Mouse (Mus musculus) liver, embryonic 16.5 days (tissue): ENCODE data around the gene Anapc11. TPM values are rescaled to one million over a fixed set of nuclear protein-coding genes. Genes with fewer than 3 reads are reported as not detected.

Experiments
- ATAC-seq: fragments of 200-750 bp; cut with Nextera tagmentation; 2 replicates; pipeline ENCODE4 v1.8.0; 2017; ENCODE audit warnings: low read depth, mild to moderate bottlenecking, moderate number of reproducible peaks, moderate library complexity
- H3K27ac ChIP-seq: fragments of 300-500 bp; sonication (generic); 2 replicates; pipeline ENCODE4 v1.5.1; 2014; ENCODE audit warnings: mild to moderate bottlenecking, low read length
- H3K27me3 ChIP-seq: fragments of 300-500 bp; sonication (generic); 2 replicates; pipeline ENCODE4 v1.6.1; 2014; ENCODE audit warnings: low read depth, low read length, mixed read lengths; ENCODE audit not compliant: control insufficient read depth, insufficient read depth
- H3K36me3 ChIP-seq: fragments of 300-500 bp; sonication (generic); 2 replicates; pipeline ENCODE4 v1.6.1; 2014; ENCODE audit warnings: mild to moderate bottlenecking; ENCODE audit not compliant: control insufficient read depth, insufficient read depth
- H3K4me1 ChIP-seq: fragments of 300-500 bp; sonication (generic); 2 replicates; pipeline ENCODE4 v1.6.1; 2014; ENCODE audit warnings: low read depth, low read length, mixed read lengths; ENCODE audit not compliant: control insufficient read depth
- H3K4me2 ChIP-seq: fragments of 300-500 bp; sonication (generic); 2 replicates; pipeline ENCODE4 v1.6.1; 2014; ENCODE audit warnings: low read depth, low read length, mixed read lengths
- H3K4me3 ChIP-seq: fragments of 300-500 bp; sonication (generic); 2 replicates; pipeline ENCODE4 v1.5.1; 2014; ENCODE audit warnings: low read depth, mild to moderate bottlenecking, low read length
- H3K9ac ChIP-seq: fragments of 300-500 bp; sonication (generic); 2 replicates; pipeline ENCODE4 v1.6.1; 2014; ENCODE audit warnings: low read depth, low read length
- H3K9me3 ChIP-seq: fragments of 300-500 bp; sonication (generic); replicated peaks from 2 replicates; pipeline ENCODE4 v1.6.1; 2016; ENCODE audit warnings: low read length; ENCODE audit not compliant: control insufficient read depth
- WGBS: fragments of 180-500 bp; shearing (Covaris S2); extraction: QIAGEN DNeasy Blood & Tissue Kit; methylation state at CpG from one replicate; pipeline ENCODE4 v1.1.7; 2014; ENCODE audit not compliant: insufficient replicate concordance; 5-methylcytosine and 5-hydroxymethylcytosine counted together
- polyA plus RNA-seq: library from polyadenylated mRNA; unstranded; fragments of >200 nt; fragmentation: Nextera tagmentation; extraction: Ambion mirVana; gene quantifications from 2 replicates; pipeline ENCODE4 v1.2.1, GENCODE M21; 2015

Anapc11 gene
- polyA plus RNA-seq, 1 experiment from 2014 or later: 67.8 TPM

DNA sequence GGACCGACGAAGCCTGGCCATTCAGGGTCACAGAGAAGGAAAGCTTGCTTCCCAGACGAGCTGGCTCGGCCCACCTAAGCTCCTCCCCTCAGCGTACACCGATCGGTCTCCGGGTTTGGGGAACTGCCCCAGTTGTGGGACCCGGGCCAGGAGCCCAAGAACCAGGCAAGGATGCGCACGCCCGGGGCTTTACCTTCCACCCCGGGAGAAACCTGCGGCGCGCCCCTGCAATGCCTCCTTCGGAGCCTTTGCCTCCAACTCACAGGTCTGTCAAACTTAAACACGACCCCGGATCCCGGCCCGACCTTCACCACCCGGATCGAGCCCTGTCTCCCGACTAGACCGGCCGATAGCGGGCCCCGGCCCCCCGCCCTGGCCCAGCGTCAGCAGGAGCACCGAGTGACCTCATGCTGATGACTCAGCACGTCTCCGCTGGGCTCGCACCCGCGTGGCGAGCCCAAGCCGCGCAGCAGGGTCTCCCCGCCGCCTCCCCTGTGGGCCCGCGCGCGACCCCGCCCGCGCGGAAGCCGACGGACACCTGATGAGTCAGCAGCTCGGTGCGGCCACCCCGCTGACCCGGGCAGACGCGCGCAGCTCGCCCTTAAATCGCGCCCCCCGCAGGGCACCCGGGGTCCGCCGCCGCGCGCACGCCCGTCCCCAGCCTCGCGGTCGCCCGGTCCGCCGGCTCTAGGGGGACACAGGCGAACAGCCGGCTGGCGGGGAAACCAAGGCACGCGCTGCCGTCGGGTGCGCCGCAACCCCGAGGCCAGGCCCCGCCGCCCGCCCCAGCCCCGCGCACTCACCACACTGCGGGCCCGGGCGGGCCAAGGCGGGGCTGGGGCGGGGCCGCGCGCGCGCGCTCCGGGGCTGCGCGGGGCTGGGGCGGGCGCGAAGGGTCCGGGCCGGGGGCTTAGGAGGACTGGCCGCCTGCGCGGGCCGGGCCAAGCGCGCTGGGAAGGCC is 34.6 kb downstream of the Anapc11 start:
- Histone ChIP-seq H3K4me1 (peaks cover 50% of the 10 kb centered on the region), H3K9me3 (no peaks in the 10 kb centered on the region), H3K9ac (peak overlapping the region; percentile 97), H3K36me3 (peaks cover 5% of the 10 kb centered on the region), H3K4me2 (peak overlapping the region; percentile 94), H3K27ac (peak overlapping the region; percentile 100), H3K27me3 (no peaks in the 10 kb centered on the region), H3K4me3 (peak overlapping the region; percentile 84)
- WGBS: under 1% methylated on average over 96 of the region's 116 CpGs
- ATAC-seq: peak; percentile 73

DNA sequence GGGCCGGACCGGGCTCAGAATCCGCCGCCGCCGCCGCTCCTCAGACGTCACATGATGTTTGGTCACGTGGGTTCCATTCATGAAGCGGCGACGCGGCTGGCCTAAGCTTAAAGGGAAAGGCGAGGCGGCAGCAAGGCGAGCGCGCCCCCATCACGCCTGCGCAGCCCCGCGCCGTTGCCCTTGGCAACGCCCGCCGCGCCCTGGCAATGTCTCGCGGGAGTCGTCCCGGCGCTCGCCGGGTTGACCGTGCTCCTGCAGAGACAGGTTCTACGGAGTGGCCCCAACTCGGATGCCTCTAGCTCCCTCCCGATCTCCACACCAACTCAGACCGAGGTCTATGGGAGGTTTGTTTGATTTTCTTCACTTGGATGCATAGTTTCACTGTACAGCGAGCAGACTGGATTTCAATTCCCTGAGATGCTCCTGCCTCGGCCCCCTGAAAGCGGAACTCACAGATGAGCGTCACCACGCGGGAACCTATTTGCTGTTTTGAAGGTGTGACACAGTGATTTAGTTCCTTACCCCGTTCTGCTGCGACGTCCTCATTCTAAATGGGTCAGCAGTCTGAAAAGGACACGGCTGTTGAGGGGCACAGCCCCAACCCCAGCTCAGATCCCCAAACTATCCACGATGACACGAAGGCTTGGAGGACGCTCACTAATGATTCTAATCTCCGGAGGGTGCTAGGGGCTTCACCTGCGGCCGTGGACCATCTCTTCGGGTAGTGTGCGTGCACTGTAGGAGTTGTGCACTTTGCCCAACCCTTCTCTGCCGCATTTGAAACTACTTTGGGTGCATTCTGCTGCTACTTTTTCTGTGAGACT is 35.5 kb downstream of the Anapc11 start, which contains the start of gene Mafg:
Gene Mafg (minus strand): TSS at position 81 of the 824 bp plus-strand sequence.
- ATAC-seq: peak; percentile 70
- H3K27me3 ChIP-seq: no peaks in the 10 kb centered on the region
- no peaks in the 10 kb centered on the region for H3K9me3 ChIP-seq
- peak within 1 kb of the TSS; percentile 94 for H3K4me2 ChIP-seq
- H3K9ac ChIP-seq: peak within 1 kb of the TSS; percentile 97
- 10% methylated on average over 58 of the region's 58 CpGs for WGBS
- H3K36me3 ChIP-seq: peaks cover 2% of the 10 kb centered on the region
- H3K27ac ChIP-seq: peak within 1 kb of the TSS; percentile 100
- peak within 1 kb of the TSS; percentile 84 for H3K4me3 ChIP-seq
- H3K4me1 ChIP-seq: peaks cover 44% of the 10 kb centered on the region

- Histone ChIP-seq H3K27ac (no peak overlapping the region), H3K36me3 (no peaks in the 10 kb centered on the region), H3K27me3 (no peaks in the 10 kb centered on the region; the same call in 1 of the 2 replicates), H3K9me3 (no peaks in the 10 kb centered on the region), H3K9ac (no peak overlapping the region), H3K4me2 (no peak overlapping the region), H3K4me1 (peaks cover 34% of the 10 kb centered on the region), H3K4me3 (no peak overlapping the region)
- ATAC-seq: no peak
- WGBS: 77% methylated on average over 5 of the region's 5 CpGs
Observed at GRCm38 (mm10) chr11:120634810-120635209, 36.6 kb downstream of the Anapc11 start.

- ATAC-seq: no peak
Observed at GRCm38 (mm10) chr11:120641255-120641654, 43.0 kb downstream of the Anapc11 start.

GRCm38 (mm10) chr11:120641869-120642268 is 43.6 kb downstream of the Anapc11 start:
- H3K4me2 ChIP-seq: no peak overlapping the region

More at GRCm38 (mm10) chr11:120641255-120641654, 43.0 kb downstream of the Anapc11 start:
- no peak overlapping the region for H3K4me3 ChIP-seq
- H3K9ac ChIP-seq: no peak overlapping the region
- no peak overlapping the region for H3K4me2 ChIP-seq
- H3K4me1 ChIP-seq: peaks cover 13% of the 10 kb centered on the region
- H3K9me3 ChIP-seq: no peaks in the 10 kb centered on the region
- no peak overlapping the region for H3K27ac ChIP-seq
- H3K36me3 ChIP-seq: no peaks in the 10 kb centered on the region
- H3K27me3 ChIP-seq: peaks cover 5% of the 10 kb centered on the region
- WGBS: 58% methylated on average over 9 of the region's 9 CpGs

DNA sequence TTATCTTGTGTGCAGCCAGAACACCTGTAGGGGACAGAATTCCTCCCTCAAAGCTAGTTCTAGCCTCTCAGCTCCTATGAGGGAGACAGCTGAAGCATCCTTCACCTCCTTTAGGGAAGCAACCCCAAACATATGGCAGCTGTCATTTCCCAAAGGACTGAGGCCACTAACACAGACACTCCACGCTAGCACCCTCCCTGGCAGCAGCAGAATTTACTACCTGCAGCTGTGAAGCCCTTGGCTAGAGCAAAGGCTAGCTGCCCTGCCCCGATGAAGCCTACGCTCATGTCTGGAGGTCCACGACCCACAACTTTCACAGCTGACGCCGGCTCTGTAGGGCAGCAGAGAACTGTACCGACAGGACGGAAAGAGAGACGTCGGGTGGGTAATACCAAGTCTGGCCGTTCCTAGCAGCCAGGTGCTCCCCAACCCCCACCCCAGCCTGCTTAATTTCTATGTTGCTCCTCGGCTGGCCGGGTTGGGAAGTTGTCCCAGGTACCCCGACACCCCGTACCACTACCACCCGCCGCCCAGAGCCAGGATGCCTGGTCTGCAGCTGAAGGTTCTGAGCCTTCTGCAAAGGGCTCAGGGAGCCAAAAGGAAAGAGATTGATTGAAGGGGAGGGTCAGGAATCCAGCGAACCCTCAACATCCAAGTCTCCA is 44.8 kb downstream of the Anapc11 start:
- ATAC-seq: peak; percentile 22
- H3K9ac ChIP-seq: peak overlapping the region; percentile 67
- peaks cover 16% of the 10 kb centered on the region for H3K4me1 ChIP-seq
- peaks cover 5% of the 10 kb centered on the region for H3K27me3 ChIP-seq
- no peaks in the 10 kb centered on the region for H3K9me3 ChIP-seq
- no peak overlapping the region for H3K27ac ChIP-seq
- H3K4me2 ChIP-seq: peak overlapping the region; percentile 93
- no peaks in the 10 kb centered on the region for H3K36me3 ChIP-seq
- 1% methylated on average over 18 of the region's 18 CpGs for WGBS
- H3K4me3 ChIP-seq: peak overlapping the region; percentile 61

More at GRCm38 (mm10) chr11:120641869-120642268, 43.6 kb downstream of the Anapc11 start:
- Histone ChIP-seq H3K36me3 (no peaks in the 10 kb centered on the region), H3K4me3 (no peak overlapping the region), H3K9ac (no peak overlapping the region), H3K4me1 (peaks cover 13% of the 10 kb centered on the region), H3K27me3 (peaks cover 5% of the 10 kb centered on the region), H3K9me3 (no peaks in the 10 kb centered on the region), H3K27ac (no peak overlapping the region)
- 62% methylated on average over 8 of the region's 8 CpGs for WGBS
- ATAC-seq: no peak

DNA sequence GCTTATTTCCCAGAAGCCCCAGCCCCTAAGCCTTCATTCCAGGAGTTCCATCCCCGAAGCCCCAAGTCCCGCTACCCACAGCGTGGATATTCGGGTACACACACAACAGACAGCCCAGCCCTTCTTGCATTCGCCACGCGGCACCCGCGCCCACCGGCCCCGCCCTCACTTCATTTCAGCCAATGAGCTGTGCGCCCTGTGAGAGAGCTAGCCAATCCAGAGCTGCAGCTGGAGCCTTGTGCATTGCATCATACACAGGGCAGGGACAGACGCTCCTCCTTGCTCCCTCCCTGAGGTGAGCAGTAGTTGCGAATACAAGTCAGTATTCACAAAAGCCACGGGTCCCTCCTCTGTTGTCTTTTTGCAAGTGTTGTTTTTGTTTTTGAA is 45.4 kb downstream of the Anapc11 start, which contains the start of gene Pycr1:
Gene Pycr1 (minus strand): TSS at position 169 of the 387 bp plus-strand sequence.
- Histone ChIP-seq H3K27me3 (peaks cover 7% of the 10 kb centered on the region), H3K36me3 (no peaks in the 10 kb centered on the region), H3K9me3 (no peaks in the 10 kb centered on the region), H3K9ac (peak within 1 kb of the TSS; percentile 67), H3K27ac (no peak within 1 kb of the TSS), H3K4me2 (peak within 1 kb of the TSS; percentile 93), H3K4me1 (peaks cover 18% of the 10 kb centered on the region), H3K4me3 (peak within 1 kb of the TSS; percentile 61)
- WGBS: under 1% methylated on average over 15 of the region's 15 CpGs
- peak; percentile 100 for ATAC-seq

DNA sequence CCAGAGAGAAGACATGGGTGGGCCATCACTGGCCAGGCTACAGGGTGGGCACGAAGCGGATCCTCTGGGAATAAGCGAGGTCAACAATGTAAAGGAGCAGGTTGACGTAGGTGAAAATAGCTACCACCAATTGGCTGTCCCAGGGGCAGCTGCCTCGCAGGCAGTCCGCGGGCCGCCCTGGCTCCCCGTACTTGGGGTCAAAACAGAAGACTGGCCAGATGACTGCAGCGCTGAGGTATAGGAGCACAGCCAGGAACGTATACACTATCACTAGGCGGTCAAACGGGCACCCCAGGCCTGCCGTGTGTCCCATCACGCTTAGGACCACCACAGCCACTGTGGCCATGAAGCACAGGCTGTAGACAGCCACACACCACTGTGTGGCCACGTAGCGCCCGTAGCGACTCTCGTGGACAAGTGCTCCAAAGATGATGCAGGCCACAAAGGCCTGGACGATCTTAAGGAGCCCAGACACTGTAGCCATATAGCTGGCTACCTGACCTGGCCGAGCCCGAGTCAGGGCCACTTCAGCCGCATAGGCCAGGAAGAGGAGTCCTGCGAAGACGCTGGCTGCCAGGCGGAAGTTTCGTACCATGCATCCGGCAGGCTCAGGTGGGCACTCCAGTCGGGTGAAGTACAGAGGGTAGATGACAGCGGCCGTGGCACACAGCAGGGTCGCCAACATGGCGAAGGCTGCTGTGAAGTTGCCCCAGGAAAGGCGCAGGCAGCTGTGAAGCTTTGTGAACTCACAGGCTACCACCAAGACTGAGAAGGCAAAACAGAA is 49.0 kb downstream of the Anapc11 start:
- H3K27me3 ChIP-seq: peaks cover 10% of the 10 kb centered on the region
- ATAC-seq: no peak
- no peak overlapping the region for H3K27ac ChIP-seq
- H3K4me2 ChIP-seq: peak overlapping the region; percentile 45; the same call in 1 of the 2 replicates
- 74% methylated on average over 35 of the region's 35 CpGs for WGBS
- H3K4me3 ChIP-seq: no peak overlapping the region
- no peaks in the 10 kb centered on the region for H3K9me3 ChIP-seq
- H3K9ac ChIP-seq: no peak overlapping the region
- H3K36me3 ChIP-seq: no peaks in the 10 kb centered on the region
- peaks cover 18% of the 10 kb centered on the region for H3K4me1 ChIP-seq
